Mouse (Mus musculus): ENCODE measurements at regions not wholly inside any gene's neighbourhood (a gene's known extent, or its start where the extent isn't known, plus 50 kb on each side); places are given as distances from the start of the nearest gene placed in this dataset.

DNA sequence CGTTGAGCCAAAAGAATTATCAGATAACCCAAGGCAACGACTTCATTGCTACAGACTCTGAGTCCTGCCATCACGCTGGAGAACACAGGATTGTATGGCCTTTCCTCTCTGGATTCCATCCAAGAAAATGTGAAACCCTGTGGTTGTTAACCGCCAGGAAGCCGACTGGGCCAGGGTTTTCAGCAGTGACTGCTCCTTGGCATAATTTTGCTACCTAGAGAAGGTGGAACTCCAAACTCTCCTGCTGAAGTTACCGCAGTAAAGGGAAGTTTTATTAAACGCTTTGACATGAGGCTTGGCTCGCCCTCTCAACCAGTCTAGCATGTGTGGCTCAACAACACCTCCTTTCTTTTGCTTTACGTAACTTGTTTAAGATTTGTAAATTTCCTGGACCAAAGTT is 116.9 kb downstream of the Wif1 start:
- Histone ChIP-seq H3K4me1 (replicated peaks) (no peaks in the 10 kb centered on the region), H3K27me3 (ENCODE audit: insufficient read depth, poor library complexity, severe bottlenecking) (no peaks in the 10 kb centered on the region), H3K36me3 (no peaks in the 10 kb centered on the region), H3K27ac (no peak overlapping the region), H3K4me3 (no peak overlapping the region), H3K9me3 (no peaks in the 10 kb centered on the region)
- DNase-seq (ENCODE audit: low spot score) = no peak
- WGBS = 95% methylated on average over 9 of the region's 9 CpGs

GRCm38 (mm10) chr10:121153625-121154024 is 119.9 kb downstream of the Wif1 start:
- no peaks in the 10 kb centered on the region for H3K4me1 ChIP-seq (replicated peaks)
- no peaks in the 10 kb centered on the region for H3K36me3 ChIP-seq
- H3K27ac ChIP-seq = no peak overlapping the region
- WGBS = 79% methylated on average over 4 of the region's 4 CpGs
- H3K27me3 ChIP-seq (ENCODE audit: insufficient read depth, poor library complexity, severe bottlenecking) = no peaks in the 10 kb centered on the region
- no peaks in the 10 kb centered on the region for H3K9me3 ChIP-seq
- H3K4me3 ChIP-seq = no peak overlapping the region
- DNase-seq (ENCODE audit: low spot score) = no peak

- no peak overlapping the region for H3K27ac ChIP-seq
- H3K9me3 ChIP-seq = no peaks in the 10 kb centered on the region
- no peaks in the 10 kb centered on the region for H3K36me3 ChIP-seq
- no peaks in the 10 kb centered on the region for H3K27me3 ChIP-seq (ENCODE audit: insufficient read depth, poor library complexity, severe bottlenecking)
- WGBS = 54% methylated on average over 7 of the region's 7 CpGs
- no peak overlapping the region for H3K4me3 ChIP-seq
- no peak for DNase-seq (ENCODE audit: low spot score)
- H3K4me1 ChIP-seq (replicated peaks) = 0 out of 2 replicates have a peak, but pooled peaks cover 4% of the 10 kb centered on the region
These were observed 126.7 kb downstream of the Wif1 start for GRCm38 (mm10) chr10:121160499-121160898.

DNA sequence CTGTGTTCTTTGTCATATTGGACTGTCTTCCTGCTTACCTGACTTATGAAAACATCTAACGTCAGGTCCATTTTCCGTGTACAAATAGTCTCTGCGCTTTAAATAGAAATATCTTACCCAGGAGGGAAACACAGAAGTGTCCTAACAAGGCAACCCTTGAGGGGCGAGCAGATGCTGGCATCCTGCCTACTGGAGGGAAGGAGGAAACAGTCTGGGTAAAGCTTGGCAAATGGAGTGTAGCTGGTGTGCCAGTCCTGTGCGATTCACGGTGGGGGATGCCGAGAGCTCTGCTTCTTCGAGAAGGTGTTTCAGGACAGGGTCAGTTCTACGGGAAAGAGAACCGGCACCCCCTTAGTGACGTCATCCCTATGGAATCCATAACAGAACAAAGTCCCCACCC is 127.4 kb downstream of the Wif1 start:
- no peaks in the 10 kb centered on the region for H3K9me3 ChIP-seq
- WGBS = 83% methylated on average over 11 of the region's 11 CpGs
- DNase-seq (ENCODE audit: low spot score) = no peak
- no peak overlapping the region for H3K27ac ChIP-seq
- H3K36me3 ChIP-seq = no peaks in the 10 kb centered on the region
- H3K4me1 ChIP-seq (replicated peaks) = 0 out of 2 replicates have a peak, but pooled peaks cover 4% of the 10 kb centered on the region
- no peak overlapping the region for H3K4me3 ChIP-seq
- H3K27me3 ChIP-seq (ENCODE audit: insufficient read depth, poor library complexity, severe bottlenecking) = no peaks in the 10 kb centered on the region

GRCm38 (mm10) chr10:121174022-121174421 is 140.3 kb downstream of the Wif1 start:
- no peak for DNase-seq (ENCODE audit: low spot score)
- no peaks in the 10 kb centered on the region for H3K9me3 ChIP-seq
- WGBS = 94% methylated on average over 9 of the region's 9 CpGs
- H3K27me3 ChIP-seq (ENCODE audit: insufficient read depth, poor library complexity, severe bottlenecking) = no peaks in the 10 kb centered on the region
- no peak overlapping the region for H3K4me3 ChIP-seq
- H3K4me1 ChIP-seq (replicated peaks) = peaks cover 4% of the 10 kb centered on the region; the same call in 1 of the 2 replicates
- no peaks in the 10 kb centered on the region for H3K36me3 ChIP-seq
- no peak overlapping the region for H3K27ac ChIP-seq

DNA sequence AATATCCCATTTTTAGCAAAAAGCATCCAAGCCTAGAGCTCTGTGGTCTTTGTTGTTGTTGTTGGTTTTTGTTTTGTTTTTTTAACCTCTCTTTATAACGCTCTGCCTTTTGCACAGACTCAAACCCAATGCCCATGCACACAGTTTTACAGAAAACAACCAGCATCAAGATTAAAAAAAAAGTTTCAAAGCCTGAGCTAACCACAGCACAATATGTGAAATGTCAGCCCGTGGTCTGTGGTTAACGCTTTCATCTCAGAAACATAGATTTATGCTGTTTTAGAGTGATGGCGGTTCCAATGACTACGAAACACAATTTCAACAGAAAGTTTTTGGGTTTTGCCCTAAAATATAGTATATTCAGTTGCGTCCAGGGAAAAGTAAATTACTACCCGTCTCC is 155.4 kb downstream of the Wif1 start:
- no peaks in the 10 kb centered on the region for H3K27me3 ChIP-seq (ENCODE audit: insufficient read depth, poor library complexity, severe bottlenecking)

DNA sequence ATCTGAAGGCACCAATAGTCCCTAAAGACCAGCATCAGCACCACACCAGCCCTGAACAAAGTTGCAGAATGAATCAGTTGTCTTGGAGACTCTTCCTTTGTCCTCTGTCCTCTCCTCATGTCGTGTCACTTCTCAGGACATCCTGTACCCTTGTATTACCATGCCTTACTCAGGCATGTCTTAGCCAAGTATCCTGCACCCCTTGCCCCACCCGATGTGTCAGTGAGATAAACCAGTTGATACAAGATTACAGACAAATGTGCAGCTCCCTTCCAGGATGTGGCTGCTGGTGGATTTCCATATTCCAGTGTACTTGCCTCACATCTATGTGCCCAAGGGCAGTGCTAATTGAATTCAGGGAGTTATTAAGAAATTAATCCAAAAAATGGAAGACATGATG is 151.8 kb downstream of the Tbc1d30 start:
- Histone ChIP-seq H3K4me3 (no peak overlapping the region), H3K9me3 (no peaks in the 10 kb centered on the region), H3K36me3 (no peaks in the 10 kb centered on the region), H3K27me3 (ENCODE audit: insufficient read depth, poor library complexity, severe bottlenecking) (peaks cover 30% of the 10 kb centered on the region), H3K27ac (no peak overlapping the region), H3K4me1 (replicated peaks) (no peaks in the 10 kb centered on the region)
- no peak for DNase-seq (ENCODE audit: low spot score)
- 76% methylated on average over 2 of the region's 2 CpGs for WGBS

More for the DNA sequence above, 155.4 kb downstream of the Wif1 start:
- Histone ChIP-seq H3K27ac (no peak overlapping the region), H3K36me3 (no peaks in the 10 kb centered on the region), H3K4me1 (replicated peaks) (no peaks in the 10 kb centered on the region), H3K9me3 (no peaks in the 10 kb centered on the region), H3K4me3 (no peak overlapping the region)
- WGBS = 95% methylated on average over 7 of the region's 7 CpGs
- DNase-seq (ENCODE audit: low spot score) = no peak

DNA sequence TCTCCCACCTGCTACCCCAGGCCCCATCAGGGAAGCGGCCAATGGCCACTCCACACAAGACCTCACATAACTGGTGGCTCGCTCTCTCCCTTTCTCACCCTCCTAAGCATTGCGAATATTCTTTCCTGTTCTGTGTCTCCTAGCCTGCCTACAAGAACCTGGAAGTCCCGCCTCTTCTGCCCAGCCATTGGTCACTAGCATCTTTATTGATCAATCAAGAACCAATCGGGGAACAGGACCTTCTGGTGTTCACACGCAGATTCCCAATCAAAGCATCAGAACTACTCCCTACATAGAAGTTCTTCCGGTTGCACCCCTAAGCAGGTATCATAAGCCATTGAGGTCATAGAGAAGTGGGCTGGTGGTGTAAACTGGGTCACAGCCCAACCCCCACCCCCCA is 148.5 kb downstream of the Tbc1d30 start:
- 91% methylated on average over 7 of the region's 7 CpGs for WGBS
- no peak for DNase-seq (ENCODE audit: low spot score)
- Histone ChIP-seq H3K27me3 (ENCODE audit: insufficient read depth, poor library complexity, severe bottlenecking) (peaks cover 42% of the 10 kb centered on the region), H3K4me1 (replicated peaks) (peaks cover 18% of the 10 kb centered on the region), H3K27ac (no peak overlapping the region), H3K4me3 (no peak overlapping the region), H3K36me3 (no peaks in the 10 kb centered on the region), H3K9me3 (no peaks in the 10 kb centered on the region)

DNA sequence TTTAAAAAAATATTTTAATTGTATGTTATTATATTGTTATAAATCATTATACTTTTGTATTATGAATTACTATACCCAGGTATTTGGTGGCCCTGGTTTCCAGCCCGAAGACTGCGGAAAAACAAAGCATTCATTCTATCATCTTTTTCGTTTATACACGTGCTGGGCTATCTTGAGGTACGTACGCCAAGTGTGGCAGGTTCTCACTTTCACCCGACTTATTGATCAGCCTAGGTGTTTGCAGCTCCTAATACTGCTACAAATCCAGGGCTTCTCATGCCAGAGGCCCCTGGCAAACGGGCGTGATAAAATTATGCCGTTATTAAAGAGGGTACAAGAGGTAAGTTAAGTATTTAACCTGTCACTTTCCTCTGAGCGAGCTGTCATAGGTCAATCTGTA is 145.5 kb downstream of the Tbc1d30 start:
- Histone ChIP-seq H3K9me3 (no peaks in the 10 kb centered on the region), H3K36me3 (no peaks in the 10 kb centered on the region), H3K27me3 (ENCODE audit: insufficient read depth, poor library complexity, severe bottlenecking) (peaks cover 46% of the 10 kb centered on the region), H3K4me1 (replicated peaks) (peaks cover 18% of the 10 kb centered on the region), H3K27ac (peak overlapping the region; percentile 71; the same call in 1 of the 2 replicates), H3K4me3 (no peak overlapping the region)
- no peak for DNase-seq (ENCODE audit: low spot score)
- 81% methylated on average over 11 of the region's 11 CpGs for WGBS

DNA sequence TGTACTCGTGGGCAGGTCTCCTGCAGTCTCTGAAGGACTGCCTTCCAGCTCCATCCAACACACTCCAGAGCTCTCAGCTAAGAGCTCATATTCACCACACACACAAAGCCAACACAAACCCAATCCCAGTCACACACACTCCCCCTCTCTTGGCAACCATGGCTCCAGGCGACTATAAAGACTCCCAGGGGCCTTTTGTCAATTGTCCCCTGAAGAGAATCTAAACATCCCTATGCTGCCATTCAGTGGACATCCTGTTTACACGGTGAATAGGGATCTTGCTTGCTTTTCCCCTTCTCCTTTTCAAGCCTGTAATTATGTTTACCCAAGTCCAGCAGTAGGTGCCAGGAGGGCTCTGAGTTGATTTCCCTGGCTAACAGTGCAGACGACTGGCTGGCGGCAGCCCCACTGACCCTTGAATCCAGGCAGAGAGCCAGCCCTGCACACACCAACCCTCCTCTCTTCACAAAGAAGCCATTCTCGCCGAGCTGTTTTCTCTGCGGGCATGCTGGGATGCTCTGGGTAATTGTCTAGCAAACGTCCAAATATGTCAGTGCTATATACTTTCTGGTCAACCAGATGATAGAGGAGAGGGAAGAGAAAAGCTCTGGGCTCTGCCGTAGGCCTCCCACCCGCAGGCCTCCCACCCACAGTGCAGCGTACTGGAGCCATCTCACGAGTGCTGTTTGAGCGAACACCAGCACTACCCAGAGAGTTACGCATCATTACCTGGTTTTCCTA is 144.9 kb downstream of the Tbc1d30 start:
- H3K27me3 ChIP-seq (ENCODE audit: insufficient read depth, poor library complexity, severe bottlenecking) = peaks cover 43% of the 10 kb centered on the region
- peaks cover 18% of the 10 kb centered on the region for H3K4me1 ChIP-seq (replicated peaks)
- 12% methylated on average over 15 of the region's 15 CpGs for WGBS
- H3K9me3 ChIP-seq = no peaks in the 10 kb centered on the region
- H3K36me3 ChIP-seq = no peaks in the 10 kb centered on the region
- DNase-seq (ENCODE audit: low spot score) = peak; percentile 65
- peak overlapping the region; percentile 71 for H3K27ac ChIP-seq
- H3K4me3 ChIP-seq = no peak overlapping the region

DNA sequence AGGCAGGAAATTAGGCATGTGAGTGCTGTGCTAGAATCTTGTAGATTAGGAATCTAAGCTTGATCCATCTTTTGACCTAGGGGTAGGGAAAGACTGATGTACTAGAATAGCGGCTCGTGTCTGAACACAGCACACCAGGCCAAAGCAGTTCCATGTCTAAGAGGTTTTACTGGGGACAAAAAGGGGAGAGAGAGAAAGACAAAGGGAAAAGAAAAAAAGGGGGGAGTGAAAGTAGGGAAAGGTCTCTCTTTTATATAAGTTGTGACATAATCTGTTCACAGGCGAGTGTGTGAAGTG is 144.4 kb downstream of the Tbc1d30 start:
- peak overlapping the region; percentile 71 for H3K27ac ChIP-seq

More for the DNA sequence above, 144.4 kb downstream of the Tbc1d30 start:
- Histone ChIP-seq H3K27me3 (ENCODE audit: insufficient read depth, poor library complexity, severe bottlenecking) (peaks cover 41% of the 10 kb centered on the region), H3K9me3 (no peaks in the 10 kb centered on the region), H3K4me3 (no peak overlapping the region), H3K36me3 (no peaks in the 10 kb centered on the region), H3K4me1 (replicated peaks) (peaks cover 18% of the 10 kb centered on the region)
- 59% methylated on average over 3 of the region's 3 CpGs for WGBS
- DNase-seq (ENCODE audit: low spot score) = no peak

Measured in hindbrain, embryonic 10.5 days (tissue).